Mouse (Mus musculus) cerebellum, adult (tissue): ENCODE results near the gene Cfdp1.
A peak's percentile ranks its signal among the peaks of the same experiment; 100 is the strongest.

Source experiments
- ATAC-seq: cut with Nextera tagmentation; 2 replicates; pipeline ENCODE4 v1.9.2; 2017; ENCODE audit warnings: mild to moderate bottlenecking, moderate library complexity, mixed read lengths; ENCODE audit not compliant: insufficient number of reproducible peaks, low FRiP score, low TSS enrichment

Cfdp1 gene

DNA sequence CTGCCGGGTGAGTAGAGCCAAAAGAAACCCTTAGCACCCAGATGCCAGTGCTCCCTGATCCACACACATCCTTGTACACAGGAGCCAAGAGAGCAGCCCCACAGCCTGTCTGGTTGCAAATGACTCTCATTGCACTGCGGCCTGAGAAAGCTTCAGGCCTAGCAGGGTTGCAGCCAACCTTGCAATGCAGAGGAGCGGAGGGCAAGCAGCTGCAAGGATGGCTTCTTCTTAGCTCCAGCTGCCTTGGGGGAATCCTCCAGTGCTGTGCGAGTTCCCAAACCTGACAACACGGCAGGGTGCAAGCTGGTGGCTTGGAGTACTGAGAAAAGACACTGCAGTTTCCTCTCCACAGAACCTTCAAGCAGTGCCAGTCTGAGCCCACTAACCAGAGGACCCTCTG is 125.6 kb downstream of the Cfdp1 start:
- ATAC-seq, result no peak

DNA sequence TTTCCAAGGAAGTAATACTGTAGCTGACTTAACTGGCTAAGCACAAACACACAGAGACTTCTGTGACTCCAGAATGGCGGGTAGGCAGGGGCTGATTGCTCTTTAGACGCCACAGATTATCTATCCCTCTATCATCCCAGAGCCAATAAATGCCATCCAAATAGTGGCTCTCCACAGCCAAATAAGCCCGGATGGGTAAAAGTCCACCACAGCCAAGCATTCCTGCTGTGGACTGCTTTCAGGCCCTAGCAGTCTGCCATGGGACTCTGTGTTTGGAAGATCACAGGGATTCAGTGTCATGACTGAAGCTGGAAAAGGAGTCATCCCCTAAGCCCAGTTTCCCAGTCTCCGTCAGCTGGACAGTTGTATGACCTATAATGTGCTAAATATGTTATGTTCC is 126.5 kb downstream of the Cfdp1 start:
- no peak for ATAC-seq

DNA sequence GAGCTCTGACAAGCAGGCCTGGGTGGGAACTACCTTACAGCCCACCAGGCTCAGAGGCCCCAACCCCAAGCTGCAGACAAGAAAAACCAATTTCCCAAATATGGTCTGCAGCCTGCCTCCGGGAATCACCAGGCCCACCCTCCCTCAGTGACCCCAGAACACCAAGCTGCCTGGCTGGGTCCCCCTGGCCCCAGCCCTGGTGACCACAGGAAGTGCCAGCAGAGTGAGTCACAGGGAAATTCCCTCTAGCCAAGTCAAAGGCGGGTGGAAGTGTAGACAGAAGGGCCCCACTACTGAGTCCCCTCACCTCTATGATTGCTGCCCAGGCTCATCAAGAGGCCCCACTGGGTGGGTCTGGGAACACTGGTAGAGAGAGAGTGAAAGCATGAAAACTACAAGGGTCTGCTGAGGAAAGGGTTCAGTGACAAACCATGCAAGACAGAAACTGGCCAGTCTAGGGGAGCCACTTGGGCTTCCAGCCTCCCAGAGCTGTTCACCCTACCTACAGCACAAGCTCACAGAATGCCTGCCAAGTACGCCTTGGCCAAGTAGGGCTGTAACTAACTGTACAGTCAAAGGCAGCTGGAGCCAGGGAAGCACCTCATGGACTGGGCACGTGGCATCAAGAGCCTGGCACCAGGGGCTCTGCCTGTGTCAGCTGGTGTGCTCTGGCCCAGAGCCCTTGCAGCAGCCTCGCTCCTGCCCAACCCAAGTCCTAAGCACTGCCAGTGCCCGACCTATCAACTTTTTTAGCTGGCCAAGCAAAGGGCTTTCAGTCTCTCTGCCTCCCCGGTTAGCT is 127.8 kb downstream of the Cfdp1 start:
- ATAC-seq, result peak; percentile 56

DNA sequence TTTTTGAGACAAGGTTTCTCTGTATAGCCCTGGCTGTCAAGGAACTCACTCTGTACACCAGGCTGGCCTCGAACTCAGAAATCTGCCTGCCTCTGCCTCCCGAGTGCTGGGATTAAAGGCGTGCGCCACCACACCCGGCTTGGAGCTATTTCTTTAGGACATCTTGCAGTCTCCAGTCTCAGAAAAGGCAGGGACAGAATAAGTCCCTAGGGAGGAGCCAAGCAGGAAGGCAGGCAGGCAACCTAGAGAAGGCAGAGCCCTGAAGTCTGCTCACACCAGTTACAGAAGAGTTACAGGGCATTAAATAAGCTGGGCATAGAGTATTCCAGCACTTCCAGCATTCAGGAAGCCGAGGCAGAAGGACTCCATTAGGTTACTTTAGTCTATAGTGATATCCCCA is 128.8 kb downstream of the Cfdp1 start:
- no peak for ATAC-seq

DNA sequence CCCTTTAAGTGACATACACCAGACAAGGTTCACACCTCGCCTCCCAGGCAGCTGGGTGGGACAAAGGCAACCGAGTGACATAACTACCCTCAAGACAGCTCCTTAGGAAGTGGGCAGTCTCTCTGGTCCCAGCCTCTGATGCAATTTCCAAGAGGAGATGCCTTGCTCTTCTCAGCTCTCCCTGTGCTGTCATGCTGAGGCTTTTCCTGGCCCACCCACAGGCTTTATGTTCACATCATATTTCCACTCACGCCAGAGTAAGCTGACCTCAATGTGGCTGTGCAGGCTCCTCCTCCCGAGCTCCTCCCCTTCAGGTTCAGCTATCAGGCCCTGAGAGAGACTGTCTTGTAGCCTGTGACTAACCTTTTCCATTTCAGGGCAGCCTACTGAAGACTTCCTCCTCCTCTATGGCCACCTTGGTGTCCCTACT is 134.0 kb downstream of the Cfdp1 start:
- ATAC-seq, result no peak

DNA sequence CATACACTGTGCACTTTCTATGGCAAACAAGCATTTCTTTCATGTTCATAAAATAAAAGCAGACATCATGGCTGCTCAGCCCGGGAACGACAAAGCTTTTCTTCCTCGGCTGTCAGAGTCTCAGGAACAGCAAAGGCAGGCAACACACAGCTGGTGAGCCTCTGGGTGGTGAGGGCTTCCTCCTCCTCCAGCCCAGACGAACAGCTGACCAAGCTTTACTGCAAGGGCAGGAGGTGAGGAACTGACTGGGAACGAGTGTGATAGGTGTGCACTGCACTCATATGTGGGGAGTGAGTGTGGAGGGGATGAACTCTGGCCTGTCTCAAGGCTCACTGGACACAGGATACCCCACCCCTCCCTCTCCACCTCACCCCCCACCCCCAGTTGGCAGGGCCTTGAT is 135.2 kb downstream of the Cfdp1 start:
- ATAC-seq, result no peak
